Mouse (Mus musculus) heart, adult 2 months (tissue): Measurements from ENCODE around the gene Mocs1.

ENCODE experiments used
- CTCF ChIP-seq: fragments of 200-600 bp; IDR thresholded peaks from 2 replicates; pipeline ENCODE4 v1.8.1; 2022; ENCODE audit warnings: antibody characterized with exemption, mild to moderate bottlenecking, moderate library complexity
- EP300 ChIP-seq: fragments of 200-500 bp; IDR thresholded peaks from 2 replicates; pipeline ENCODE4 v1.6.1; 2011; ENCODE audit warnings: low read depth, low read length, control low read depth; ENCODE audit not compliant: insufficient read depth
- POLR2A ChIP-seq: fragments of 200-500 bp; IDR thresholded peaks from 2 replicates; pipeline ENCODE4 v1.6.1; 2011; ENCODE audit warnings: mild to moderate bottlenecking, low read depth, low read length, control low read depth; ENCODE audit not compliant: insufficient read depth

DNA sequence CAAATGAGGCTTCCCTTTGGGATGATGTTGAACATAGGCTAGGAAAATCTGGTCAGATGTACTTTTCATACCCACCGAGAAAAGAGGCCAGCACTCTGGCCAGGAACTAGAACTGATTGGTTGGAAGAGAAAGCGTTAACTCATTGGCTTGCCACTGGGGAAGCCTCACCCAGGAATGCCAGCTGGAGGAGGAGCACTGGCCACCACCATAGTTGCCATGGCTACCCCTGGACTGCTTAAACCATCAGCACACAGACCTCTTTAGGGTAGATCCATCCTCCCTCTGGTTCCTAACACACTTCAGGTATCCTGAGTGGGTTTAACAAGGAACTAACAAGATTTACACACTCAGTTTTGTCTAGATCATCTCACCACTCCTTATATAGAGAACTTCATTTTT is 71.5 kb downstream of the Mocs1 start:
- TF ChIP-seq EP300 (no peak), POLR2A (no peak), CTCF (no peak)
